Mouse (Mus musculus) midbrain, embryonic 10.5 days (tissue): ENCODE data around the gene Wdr13. TPM values are rescaled to one million over a fixed set of nuclear protein-coding genes. Genes with fewer than 3 reads are reported as not detected.

Experiments used
- polyA plus RNA-seq: library from polyadenylated mRNA; unstranded; fragments of >200 nt; fragmentation: Nextera tagmentation; extraction: Ambion mirVana; gene quantifications from 2 replicates; pipeline ENCODE4 v1.2.1, GENCODE M21; 2016

Gene Wdr13
- polyA plus RNA-seq, 1 experiment from 2014 or later, result 22.8 TPM

Other genes with a start within 250 kb of the Wdr13 start
- gene Slc35a2, start 248.9 kb downstream of the Wdr13 start, polyA plus RNA-seq, result 28.3 and 31.4 TPM in 2 replicates
- gene Pqbp1, start 233.6 kb downstream of the Wdr13 start, polyA plus RNA-seq, result 132 and 146 TPM in 2 replicates
- gene Timm17b, start 233.5 kb downstream of the Wdr13 start, polyA plus RNA-seq, result 193 and 203 TPM in 2 replicates
- not detected in 2 replicates for gene Gm10491, start 225.1 kb downstream of the Wdr13 start, polyA plus RNA-seq
- not detected in 2 replicates for gene Gm10490, start 223.3 kb downstream of the Wdr13 start, polyA plus RNA-seq
- gene Pcsk1n, start 213.1 kb downstream of the Wdr13 start, polyA plus RNA-seq, result 13.3 and 26.7 TPM in 2 replicates
- 0.19 TPM in 1 of 2 replicates, not detected in the other for gene Eras, start 204.3 kb downstream of the Wdr13 start, polyA plus RNA-seq
- gene Hdac6, start 185.0 kb downstream of the Wdr13 start, polyA plus RNA-seq, result 71.7 and 85.0 TPM in 2 replicates
- 5.4 and 7.8 TPM in 2 replicates for gene Gata1, start 154.8 kb downstream of the Wdr13 start, polyA plus RNA-seq
- 0.54 and 0.56 TPM in 2 replicates for gene Glod5, start 114.4 kb downstream of the Wdr13 start, polyA plus RNA-seq
- 95.8 and 99.4 TPM in 2 replicates for gene Suv39h1, start 58.1 kb downstream of the Wdr13 start, polyA plus RNA-seq
- 0.17 and 0.31 TPM in 2 replicates for gene Was, start 42.4 kb downstream of the Wdr13 start, polyA plus RNA-seq
- 397 and 409 TPM in 2 replicates for gene Rbm3, start 13.0 kb upstream of the Wdr13 start, polyA plus RNA-seq
- gene Tbc1d25, start 43.3 kb upstream of the Wdr13 start, polyA plus RNA-seq, result 8.7 and 11.2 TPM in 2 replicates
- gene Ebp, start 60.6 kb upstream of the Wdr13 start, polyA plus RNA-seq, result 35.1 TPM in 2 replicates
- gene Porcn, start 73.6 kb upstream of the Wdr13 start, polyA plus RNA-seq, result 12.2 and 17.2 TPM in 2 replicates
- 44.2 and 45.7 TPM in 2 replicates for gene Ftsj1, start 119.5 kb upstream of the Wdr13 start, polyA plus RNA-seq
- 4.6 and 4.8 TPM in 2 replicates for gene Slc38a5, start 138.2 kb upstream of the Wdr13 start, polyA plus RNA-seq
- not detected in 2 replicates for gene Ssxb10, start 194.5 kb upstream of the Wdr13 start, polyA plus RNA-seq
- gene Ssxb9, start 234.1 kb upstream of the Wdr13 start, polyA plus RNA-seq, result not detected in 2 replicates